Mouse (Mus musculus) embryonic facial prominence, embryonic 12.5 days (tissue): Measurements from ENCODE around the gene E2f4. TPM values are rescaled to one million over a fixed set of nuclear protein-coding genes. Genes with fewer than 3 reads are reported as not detected.

ENCODE experiments used
- ATAC-seq: fragments of 200-750 bp; cut with Nextera tagmentation; 2 replicates; pipeline ENCODE4 v1.8.0; 2017; ENCODE audit not compliant: insufficient number of reproducible peaks, insufficient read depth, low FRiP score, low TSS enrichment
- H3K27ac ChIP-seq: fragments of 300-500 bp; sonication (generic); 2 replicates; pipeline ENCODE4 v1.5.1; 2016; ENCODE audit warnings: mild to moderate bottlenecking
- H3K27me3 ChIP-seq: fragments of 300-500 bp; sonication (generic); 2 replicates; pipeline ENCODE4 v1.6.1; 2016; ENCODE audit warnings: mild to moderate bottlenecking, moderate library complexity
- H3K36me3 ChIP-seq: fragments of 300-500 bp; sonication (generic); 2 replicates; pipeline ENCODE4 v1.6.1; 2016; ENCODE audit warnings: mild to moderate bottlenecking
- H3K4me1 ChIP-seq: fragments of 300-500 bp; sonication (generic); 2 replicates; pipeline ENCODE4 v1.6.1; 2016
- H3K4me2 ChIP-seq: fragments of 300-500 bp; sonication (generic); replicated peaks from 2 replicates; pipeline ENCODE4 v1.6.1; 2016; ENCODE audit warnings: mild to moderate bottlenecking, moderate library complexity
- H3K4me3 ChIP-seq: fragments of 300-500 bp; sonication (generic); 2 replicates; pipeline ENCODE4 v1.5.1; 2016; ENCODE audit warnings: mild to moderate bottlenecking
- H3K9ac ChIP-seq: fragments of 300-500 bp; sonication (generic); 2 replicates; pipeline ENCODE4 v1.6.1; 2016; ENCODE audit warnings: mild to moderate bottlenecking, moderate library complexity
- H3K9me3 ChIP-seq: fragments of 300-500 bp; sonication (generic); 2 replicates; pipeline ENCODE4 v1.6.1; 2016; ENCODE audit warnings: mild to moderate bottlenecking, moderate library complexity
- WGBS: fragments of 180-500 bp; shearing (Covaris S2); methylation state at CpG from one replicate; pipeline ENCODE4 v1.1.7; 2016; 5-methylcytosine and 5-hydroxymethylcytosine counted together
- polyA plus RNA-seq: library from polyadenylated mRNA; unstranded; fragments of >200 nt; fragmentation: Nextera tagmentation; extraction: Ambion mirVana; gene quantifications from 2 replicates; pipeline ENCODE4 v1.2.1, GENCODE M21; 2016

The E2f4 gene
- polyA plus RNA-seq, 1 experiment from 2014 or later, result 81.1 TPM

DNA sequence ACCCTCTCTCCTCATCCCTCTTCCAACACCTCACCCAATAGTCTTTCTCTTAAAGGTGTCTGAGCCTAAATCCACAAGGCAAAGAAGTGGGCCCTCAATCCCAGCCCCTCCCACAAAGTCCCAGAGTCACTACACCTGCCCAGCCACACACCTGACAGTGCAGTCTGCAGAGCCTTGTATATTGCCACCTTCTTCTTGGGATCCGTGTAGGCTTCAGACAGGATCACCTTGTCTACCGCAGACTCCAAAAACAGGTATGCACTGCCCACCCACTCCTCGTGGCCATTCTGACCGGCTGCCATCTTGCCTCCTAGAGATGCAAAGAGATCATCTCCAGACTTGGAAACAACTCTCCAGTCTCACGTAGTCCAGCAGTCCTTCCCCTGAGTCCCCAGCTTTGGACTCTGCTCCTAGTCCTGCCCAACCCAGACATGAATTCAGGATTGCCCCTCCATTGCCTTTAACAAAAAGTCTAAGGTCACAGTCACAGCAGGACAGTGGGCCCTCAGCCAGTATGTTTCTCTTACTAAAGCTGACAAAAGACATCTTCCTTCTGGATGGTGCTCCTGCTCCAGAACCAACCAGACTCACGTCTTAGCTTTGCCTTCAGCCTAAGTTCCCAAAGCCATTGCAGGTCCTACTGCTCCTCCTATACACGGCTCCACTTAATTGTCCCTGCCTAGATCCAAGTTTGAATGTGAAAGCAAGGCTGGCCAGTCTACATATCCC lies 36.9 kb upstream of the E2f4 start:
- no peak overlapping the region for H3K9ac ChIP-seq
- no peaks in the 10 kb centered on the region for H3K9me3 ChIP-seq
- H3K4me2 ChIP-seq, result no peak overlapping the region
- H3K27me3 ChIP-seq, result peaks cover 94% of the 10 kb centered on the region
- ATAC-seq, result no peak
- no peak overlapping the region for H3K27ac ChIP-seq
- peaks cover 20% of the 10 kb centered on the region for H3K4me1 ChIP-seq
- H3K36me3 ChIP-seq, result no peaks in the 10 kb centered on the region
- 68% methylated on average over 7 of the region's 7 CpGs for WGBS
- H3K4me3 ChIP-seq, result no peak overlapping the region

DNA sequence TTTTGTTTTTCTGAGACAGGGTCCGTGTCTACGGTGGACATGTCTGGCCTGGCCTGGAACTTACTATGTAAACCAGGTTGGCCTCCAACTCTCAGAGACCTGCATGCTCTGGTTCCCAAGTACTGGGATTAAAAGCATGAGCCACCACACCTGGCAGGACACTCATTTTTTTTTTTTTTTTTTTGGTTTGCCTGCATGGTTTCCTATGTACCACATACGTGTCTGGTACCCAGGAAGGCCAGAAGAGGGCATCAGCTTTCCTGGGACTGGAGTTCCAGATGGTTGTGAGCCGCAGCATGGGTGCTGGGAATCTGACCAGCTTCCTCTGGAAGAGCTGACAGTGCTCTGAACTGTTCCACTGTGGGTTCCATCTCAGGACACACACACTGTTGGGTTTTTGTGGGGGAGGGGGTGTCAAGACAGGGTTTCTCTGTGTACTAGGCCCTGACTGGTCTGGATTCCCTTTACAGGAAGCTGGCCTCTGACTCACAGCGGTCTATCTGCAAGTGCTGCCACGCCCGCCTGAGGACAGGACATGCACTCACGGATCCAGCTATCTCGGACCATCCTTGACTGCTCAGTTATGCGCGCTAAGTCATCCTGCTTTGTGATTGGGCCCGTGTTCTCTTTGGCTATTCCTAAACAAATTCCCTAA lies 36.0 kb upstream of the E2f4 start:
- Histone ChIP-seq H3K4me2 (no peak overlapping the region), H3K4me3 (no peak overlapping the region), H3K36me3 (no peaks in the 10 kb centered on the region), H3K9me3 (peaks cover 5% of the 10 kb centered on the region; the same call in 1 of the 2 replicates), H3K27me3 (peaks cover 94% of the 10 kb centered on the region), H3K27ac (no peak overlapping the region), H3K9ac (no peak overlapping the region), H3K4me1 (peaks cover 19% of the 10 kb centered on the region)
- ATAC-seq, result no peak
- 84% methylated on average over 12 of the region's 12 CpGs for WGBS

DNA sequence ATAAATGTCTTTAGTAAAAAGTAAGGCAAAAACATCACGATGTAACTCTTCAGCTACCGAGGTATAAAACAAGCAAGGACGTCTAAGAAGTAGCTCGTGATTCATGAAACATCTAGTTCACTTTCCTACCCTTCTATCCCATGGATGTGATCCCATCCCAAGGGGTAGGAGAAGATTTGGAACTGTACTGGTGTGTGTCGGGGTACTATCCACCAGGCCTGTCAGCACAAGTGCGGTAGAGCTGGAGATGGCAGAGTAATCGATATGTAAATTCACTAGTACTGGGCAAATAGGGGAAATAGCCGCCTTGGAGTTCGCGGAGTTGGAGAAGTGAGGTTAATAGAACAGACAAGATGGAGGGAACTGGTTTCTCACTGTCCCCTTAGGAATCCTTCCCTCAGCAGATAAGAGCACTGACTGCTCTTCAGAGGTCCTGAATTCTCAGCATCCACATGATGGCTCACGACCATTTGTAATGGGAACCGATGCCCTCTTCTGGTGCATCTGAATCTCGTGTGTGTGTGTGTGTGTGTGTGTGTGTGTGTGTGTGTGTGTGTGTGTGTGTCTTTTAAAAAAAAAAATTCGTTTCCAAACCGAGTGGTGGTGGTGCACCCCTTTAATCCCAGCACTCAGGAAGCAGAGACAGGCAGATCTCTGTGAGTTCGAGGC lies 34.1 kb upstream of the E2f4 start:
- H3K9me3 ChIP-seq, result peaks cover 5% of the 10 kb centered on the region; the same call in 1 of the 2 replicates
- no peak for ATAC-seq
- H3K4me3 ChIP-seq, result peak overlapping the region; percentile 56
- peak overlapping the region; percentile 73; the same call in 1 of the 2 replicates for H3K4me2 ChIP-seq
- H3K9ac ChIP-seq, result no peak overlapping the region
- H3K4me1 ChIP-seq, result peaks cover 27% of the 10 kb centered on the region
- H3K36me3 ChIP-seq, result no peaks in the 10 kb centered on the region
- no peak overlapping the region for H3K27ac ChIP-seq
- 36% methylated on average over 16 of the region's 16 CpGs for WGBS
- H3K27me3 ChIP-seq, result peaks cover 95% of the 10 kb centered on the region

DNA sequence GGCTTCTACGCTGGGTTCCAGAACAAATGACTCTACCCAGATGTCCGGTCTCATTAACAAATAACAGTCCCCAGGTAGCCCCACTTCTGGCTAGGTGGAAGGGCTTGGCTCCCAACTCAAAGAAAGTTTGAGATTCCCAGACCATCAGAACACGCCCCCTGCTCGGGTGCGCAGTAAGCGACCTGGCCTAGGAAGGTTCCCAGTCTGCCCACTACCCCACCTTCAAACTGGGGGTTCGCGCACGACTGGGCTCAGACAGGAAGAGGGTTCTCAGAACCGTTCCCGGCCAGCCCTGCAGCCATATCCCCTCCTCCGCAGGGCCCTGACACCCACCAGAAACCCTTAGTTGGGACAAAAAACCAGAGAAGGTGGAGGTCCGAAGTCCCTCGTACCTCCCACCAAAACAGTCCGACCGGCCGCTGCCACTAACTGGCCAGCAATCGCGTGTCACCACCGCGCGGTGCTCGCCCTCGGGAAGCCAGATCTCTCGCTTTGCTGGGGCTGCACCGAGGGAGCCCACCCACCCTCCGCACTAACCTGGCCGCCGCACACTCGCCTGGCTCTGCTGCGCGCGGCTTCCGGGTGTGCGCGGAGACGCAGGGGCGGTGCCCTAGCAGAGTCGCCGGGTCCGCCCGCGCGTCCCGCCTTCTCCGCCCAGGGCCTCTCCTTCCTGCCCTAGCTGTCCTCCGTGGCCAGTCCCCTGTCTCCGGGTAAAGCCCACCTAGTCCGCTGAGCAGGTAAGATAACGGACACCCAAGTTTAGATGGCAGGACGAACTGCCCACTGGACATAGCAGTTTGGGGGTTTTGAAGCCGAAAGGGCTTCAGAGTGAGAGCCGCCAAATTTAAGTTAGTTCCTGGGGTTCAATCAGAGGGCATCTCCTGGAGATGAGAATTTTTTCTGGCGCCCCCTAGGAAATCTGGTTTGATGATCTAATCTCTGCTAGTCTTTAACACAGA lies 33.2 kb upstream of the E2f4 start, which contains the start of the genes Tradd and Fbxl8:
Tradd (minus strand) TSS at position 586 of the 959 bp plus-strand sequence.
Fbxl8 (plus strand) TSS at position 625 of the 959 bp plus-strand sequence.
- Histone ChIP-seq H3K27me3 (peaks cover 95% of the 10 kb centered on the region), H3K9ac (peak within 1 kb of the TSS; percentile 62), H3K4me1 (peaks cover 24% of the 10 kb centered on the region), H3K9me3 (peaks cover 5% of the 10 kb centered on the region; the same call in 1 of the 2 replicates), H3K27ac (no peak within 1 kb of the TSS), H3K4me3 (peak within 1 kb of the TSS; percentile 56), H3K4me2 (peak within 1 kb of the TSS; percentile 73), H3K36me3 (no peaks in the 10 kb centered on the region)
- 1% methylated on average over 54 of the region's 54 CpGs for WGBS
- ATAC-seq, result no peak

DNA sequence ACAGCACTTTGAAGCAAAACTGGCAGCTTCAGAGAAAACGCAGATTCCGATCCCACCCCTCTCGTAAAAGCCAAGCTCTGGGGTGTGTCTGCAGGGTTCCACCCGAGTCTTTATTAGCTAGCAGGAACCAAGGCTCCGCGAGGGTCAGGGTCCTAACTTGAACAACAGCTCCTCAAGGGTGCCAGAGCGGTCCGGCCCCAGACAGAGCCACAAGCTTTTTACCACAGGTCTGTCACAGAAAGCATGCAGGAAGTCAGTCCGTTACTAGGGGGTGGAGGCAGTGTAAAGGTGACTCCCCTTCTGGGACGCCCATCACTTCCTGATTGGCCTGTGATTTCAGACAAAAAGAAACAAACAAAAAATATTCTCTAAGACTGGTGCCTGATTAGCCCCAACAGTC lies 32.3 kb upstream of the E2f4 start:
- Histone ChIP-seq H3K9me3 (peaks cover 5% of the 10 kb centered on the region; the same call in 1 of the 2 replicates), H3K9ac (no peak overlapping the region), H3K4me3 (peak overlapping the region; percentile 56), H3K27ac (no peak overlapping the region), H3K4me2 (peak overlapping the region; percentile 73), H3K36me3 (no peaks in the 10 kb centered on the region), H3K27me3 (peaks cover 95% of the 10 kb centered on the region), H3K4me1 (peaks cover 26% of the 10 kb centered on the region)
- WGBS, result 13% methylated on average over 10 of the region's 10 CpGs
- ATAC-seq, result no peak

DNA sequence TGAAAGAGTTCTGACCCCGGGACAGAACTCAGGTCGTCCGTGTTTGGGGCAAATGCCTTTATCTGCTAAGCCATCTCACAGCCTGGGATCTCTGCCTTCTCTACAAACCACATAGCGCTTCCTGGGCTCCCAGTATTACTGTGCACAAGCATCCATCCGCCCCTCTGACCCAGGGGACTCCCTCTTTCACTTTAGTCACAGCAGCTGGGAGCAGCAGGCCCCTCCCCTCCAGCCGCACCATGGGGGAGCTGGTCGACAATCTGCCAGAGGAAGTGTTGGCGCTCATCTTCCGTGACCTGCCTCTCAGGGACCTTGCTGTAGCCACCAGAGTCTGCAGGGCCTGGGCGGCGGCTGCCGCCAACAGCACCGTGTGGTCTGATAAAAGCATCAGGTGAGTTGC lies 30.7 kb upstream of the E2f4 start:
- H3K4me2 ChIP-seq, result no peak overlapping the region
- H3K4me1 ChIP-seq, result peaks cover 34% of the 10 kb centered on the region
- WGBS, result 12% methylated on average over 13 of the region's 13 CpGs

DNA sequence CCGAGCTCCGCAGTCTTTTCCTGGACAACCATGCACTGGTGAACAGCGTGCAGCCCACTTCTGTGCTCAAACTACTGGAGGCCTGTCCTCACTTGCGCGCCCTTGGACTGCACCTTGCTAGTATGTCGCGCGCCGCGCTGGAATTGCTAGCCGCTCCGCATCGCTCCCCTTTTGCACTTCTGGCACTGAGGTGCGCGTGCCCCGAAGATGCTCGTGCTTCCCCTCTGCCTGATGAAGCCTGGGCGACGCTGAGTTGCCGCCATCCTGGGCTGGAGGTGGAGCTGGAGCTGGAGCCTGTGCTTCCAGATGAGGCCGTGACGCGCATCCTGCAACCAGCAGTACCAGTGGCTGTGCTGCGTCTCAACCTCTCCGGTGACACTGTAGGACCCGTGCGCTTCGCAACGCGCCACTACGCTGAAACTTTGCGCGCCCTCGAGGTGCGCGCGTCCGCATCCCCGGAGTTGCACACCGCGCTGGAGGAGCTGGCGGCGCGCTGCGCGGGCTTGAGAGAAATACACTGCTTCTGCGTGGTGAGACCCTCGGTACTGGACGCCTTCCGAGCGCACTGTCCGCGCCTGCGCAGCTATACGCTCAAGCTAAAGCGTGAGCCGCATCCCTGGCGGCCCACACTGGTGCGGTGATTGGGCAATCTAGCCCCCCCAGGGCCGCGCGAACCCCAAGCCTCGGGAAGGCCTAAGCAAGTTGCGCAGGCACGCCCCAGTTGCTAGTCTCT lies 29.0 kb upstream of the E2f4 start:
- no peaks in the 10 kb centered on the region for H3K36me3 ChIP-seq
- H3K27ac ChIP-seq, result no peak overlapping the region
- H3K9ac ChIP-seq, result peak overlapping the region; percentile 54
- peak overlapping the region; percentile 83 for H3K4me2 ChIP-seq
- peak; percentile 44 for ATAC-seq
- under 1% methylated on average over 65 of the region's 65 CpGs for WGBS
- H3K9me3 ChIP-seq, result peaks cover 5% of the 10 kb centered on the region; the same call in 1 of the 2 replicates
- peaks cover 34% of the 10 kb centered on the region for H3K4me1 ChIP-seq
- peaks cover 99% of the 10 kb centered on the region for H3K27me3 ChIP-seq
- H3K4me3 ChIP-seq, result peak overlapping the region; percentile 42

More for the DNA sequence above, 30.7 kb upstream of the E2f4 start:
- H3K9ac ChIP-seq, result no peak overlapping the region
- ATAC-seq, result no peak
- H3K9me3 ChIP-seq, result peaks cover 5% of the 10 kb centered on the region; the same call in 1 of the 2 replicates
- no peaks in the 10 kb centered on the region for H3K36me3 ChIP-seq
- H3K27me3 ChIP-seq, result peaks cover 95% of the 10 kb centered on the region
- no peak overlapping the region for H3K4me3 ChIP-seq
- no peak overlapping the region for H3K27ac ChIP-seq

- Histone ChIP-seq H3K9me3 (peaks cover 5% of the 10 kb centered on the region; the same call in 1 of the 2 replicates), H3K9ac (0 out of 2 replicates have a peak overlapping the region, but pooled peaks have one; percentile 54), H3K27ac (no peak overlapping the region), H3K4me2 (peak overlapping the region; percentile 83), H3K36me3 (no peaks in the 10 kb centered on the region), H3K27me3 (peaks cover 99% of the 10 kb centered on the region), H3K4me1 (peaks cover 32% of the 10 kb centered on the region), H3K4me3 (peak overlapping the region; percentile 42)
- WGBS, result under 1% methylated on average over 10 of the region's 10 CpGs
- no peak for ATAC-seq
Observed at GRCm38 (mm10) chr8:105269075-105269458, 28.4 kb upstream of the E2f4 start.

- no peak for ATAC-seq
- Histone ChIP-seq H3K4me1 (peaks cover 32% of the 10 kb centered on the region), H3K27ac (no peak within 1 kb of the TSS)
Observed at GRCm38 (mm10) chr8:105269461-105269947, 28.0 kb upstream of the E2f4 start, which contains the start of gene Hsf4. TSS of gene Hsf4 (plus strand) at chr8:105269801.

More at GRCm38 (mm10) chr8:105269461-105269947, 28.0 kb upstream of the E2f4 start, which contains the start of gene Hsf4:
- Histone ChIP-seq H3K9me3 (peaks cover 5% of the 10 kb centered on the region; the same call in 1 of the 2 replicates), H3K27me3 (peaks cover 99% of the 10 kb centered on the region), H3K9ac (peak within 1 kb of the TSS; percentile 54), H3K4me3 (peak within 1 kb of the TSS; percentile 42), H3K4me2 (peak within 1 kb of the TSS; percentile 83), H3K36me3 (no peaks in the 10 kb centered on the region)
- 1% methylated on average over 42 of the region's 42 CpGs for WGBS
